Mouse (Mus musculus): ENCODE measurements around the gene Unc13b.

Gene Unc13b

GRCm38 (mm10) chr4:43058753-43059654, at the start of gene Unc13b:
TSS of gene Unc13b (plus strand) at chr4:43058953.
- DNase-seq (ENCODE audit: low read depth in 2 of 2, low spot score in 2 of 2): peak in 1 of 2 experiments; percentile 36

- peak; percentile 39 to 57 for DNase-seq (ENCODE audit: low read depth in 2 of 2, low spot score in 2 of 2)
Measured at GRCm38 (mm10) chr4:43010161-43011038, 48.4 kb upstream of the Unc13b start, which contains the start of gene Fancg. TSS of gene Fancg (minus strand) at chr4:43010506.

GRCm38 (mm10) chr4:43012091-43012490, 46.7 kb upstream of the Unc13b start:
- DNase-seq (ENCODE audit: low read depth in 2 of 2, low spot score in 2 of 2): no peak

GRCm38 (mm10) chr4:43018156-43018555, 40.6 kb upstream of the Unc13b start:
- DNase-seq (ENCODE audit: low read depth in 2 of 2, low spot score in 2 of 2): no peak

GRCm38 (mm10) chr4:43019176-43019575, 39.6 kb upstream of the Unc13b start:
- no peak for DNase-seq (ENCODE audit: low read depth in 2 of 2, low spot score in 2 of 2)

GRCm38 (mm10) chr4:43019641-43020465, 38.9 kb upstream of the Unc13b start:
- no peak for DNase-seq (ENCODE audit: low read depth in 2 of 2, low spot score in 2 of 2)

GRCm38 (mm10) chr4:43020876-43021275, 37.9 kb upstream of the Unc13b start:
- DNase-seq (ENCODE audit: low read depth in 2 of 2, low spot score in 2 of 2): no peak

GRCm38 (mm10) chr4:43021341-43021740, 37.4 kb upstream of the Unc13b start:
- no peak for DNase-seq (ENCODE audit: low read depth in 2 of 2, low spot score in 2 of 2)

- DNase-seq (ENCODE audit: low read depth in 2 of 2, low spot score in 2 of 2): no peak
Measured at GRCm38 (mm10) chr4:43024673-43025072, 34.1 kb upstream of the Unc13b start.

GRCm38 (mm10) chr4:43025084-43025960, 33.4 kb upstream of the Unc13b start, which contains the start of gene Pigo:
TSS of gene Pigo (minus strand) at chr4:43025819.
- peak; percentile 87 to 92 for DNase-seq (ENCODE audit: low read depth in 2 of 2, low spot score in 2 of 2)

GRCm38 (mm10) chr4:43029121-43029520, 29.6 kb upstream of the Unc13b start:
- DNase-seq (ENCODE audit: low read depth in 2 of 2, low spot score in 2 of 2): no peak

- DNase-seq (ENCODE audit: low read depth in 2 of 2, low spot score in 2 of 2): no peak
Measured at GRCm38 (mm10) chr4:43029749-43030148, 29.0 kb upstream of the Unc13b start.

- DNase-seq (ENCODE audit: low read depth in 2 of 2, low spot score in 2 of 2): no peak
Measured at GRCm38 (mm10) chr4:43030352-43030751, 28.4 kb upstream of the Unc13b start.

- peak in 1 of 2 experiments; percentile 7 for DNase-seq (ENCODE audit: low read depth in 2 of 2, low spot score in 2 of 2)
Measured at GRCm38 (mm10) chr4:43030780-43031230, 27.9 kb upstream of the Unc13b start.

- peak; percentile 67 to 73 for DNase-seq (ENCODE audit: low read depth in 2 of 2, low spot score in 2 of 2)
Measured at GRCm38 (mm10) chr4:43031237-43031995, 27.3 kb upstream of the Unc13b start, which contains the start of gene Stoml2. TSS of gene Stoml2 (minus strand) at chr4:43031710.

- no peak for DNase-seq (ENCODE audit: low read depth in 2 of 2, low spot score in 2 of 2)
Measured at GRCm38 (mm10) chr4:43032501-43032900, 26.3 kb upstream of the Unc13b start.

GRCm38 (mm10) chr4:43033481-43033880, 25.3 kb upstream of the Unc13b start:
- DNase-seq (ENCODE audit: low read depth in 2 of 2, low spot score in 2 of 2): no peak

- no peak for DNase-seq (ENCODE audit: low read depth in 2 of 2, low spot score in 2 of 2)
Measured at GRCm38 (mm10) chr4:43035851-43036250, 22.9 kb upstream of the Unc13b start.

- DNase-seq (ENCODE audit: low read depth in 2 of 2, low spot score in 2 of 2): no peak
Measured at GRCm38 (mm10) chr4:43036356-43036755, 22.4 kb upstream of the Unc13b start.
